Mouse (Mus musculus): ENCODE measurements around the gene Rpap3. TPM values are rescaled to one million over a fixed set of nuclear protein-coding genes. Genes with fewer than 3 reads are reported as not detected.

Rpap3 gene
- 10 to 100 TPM; 10.2 to 13.2 TPM for total RNA-seq (2021)
- long read RNA-seq, experiment 1, transcript Rpap3-201 (17 exons, 2,271 nt): major isoform, 30 of 31 reads
- long read RNA-seq, experiment 1, partial matches to known transcripts: 1 of 31 reads
- long read RNA-seq, experiment 1, other reads (novel, unspliced or antisense): 0 of 31 reads
- long read RNA-seq, experiment 2, transcript Rpap3-201 (17 exons, 2,271 nt): major isoform, 37 of 38 reads
- long read RNA-seq, experiment 2, partial matches to known transcripts: 1 of 38 reads
- long read RNA-seq, experiment 2, other reads (novel, unspliced or antisense): 0 of 38 reads

GRCm38 (mm10) chr15:97705211-97706050 lies at the start of gene Rpap3:
TSS of gene Rpap3 (minus strand) at chr15:97705825.
- peak; percentile 87 for DNase-seq

- DNase-seq: no peak
Measured at GRCm38 (mm10) chr15:97755361-97755760, 49.7 kb upstream of the Rpap3 start.

GRCm38 (mm10) chr15:97754476-97754875 lies 48.9 kb upstream of the Rpap3 start:
- DNase-seq: no peak

- DNase-seq: no peak
Measured at GRCm38 (mm10) chr15:97752491-97752890, 46.9 kb upstream of the Rpap3 start.

GRCm38 (mm10) chr15:97751676-97752075 lies 46.1 kb upstream of the Rpap3 start:
- DNase-seq: no peak

GRCm38 (mm10) chr15:97750697-97751096 lies 45.1 kb upstream of the Rpap3 start:
- peak; percentile 61 for DNase-seq

GRCm38 (mm10) chr15:97749841-97750240 lies 44.2 kb upstream of the Rpap3 start:
- DNase-seq: no peak

- no peak for DNase-seq
Measured at GRCm38 (mm10) chr15:97749397-97749796, 43.8 kb upstream of the Rpap3 start.

- no peak for DNase-seq
Measured at GRCm38 (mm10) chr15:97748964-97749363, 43.3 kb upstream of the Rpap3 start.

- no peak for DNase-seq
Measured at GRCm38 (mm10) chr15:97748309-97748708, 42.7 kb upstream of the Rpap3 start.

- no peak for DNase-seq
Measured at GRCm38 (mm10) chr15:97747486-97747885, 41.9 kb upstream of the Rpap3 start.

GRCm38 (mm10) chr15:97746748-97747147 lies 41.1 kb upstream of the Rpap3 start:
- DNase-seq: no peak

GRCm38 (mm10) chr15:97746278-97746677 lies 40.7 kb upstream of the Rpap3 start:
- no peak for DNase-seq

GRCm38 (mm10) chr15:97745331-97745730 lies 39.7 kb upstream of the Rpap3 start:
- DNase-seq: peak; percentile 51

GRCm38 (mm10) chr15:97744930-97745329 lies 39.3 kb upstream of the Rpap3 start:
- peak; percentile 42 for DNase-seq

GRCm38 (mm10) chr15:97743961-97744525 lies 38.4 kb upstream of the Rpap3 start:
- no peak for DNase-seq

- no peak for DNase-seq
Measured at GRCm38 (mm10) chr15:97743210-97743609, 37.6 kb upstream of the Rpap3 start.

GRCm38 (mm10) chr15:97742600-97742999 lies 37.0 kb upstream of the Rpap3 start:
- DNase-seq: no peak

- DNase-seq: no peak
Measured at GRCm38 (mm10) chr15:97742074-97742473, 36.4 kb upstream of the Rpap3 start.

GRCm38 (mm10) chr15:97741662-97742061 lies 36.0 kb upstream of the Rpap3 start:
- no peak for DNase-seq

- DNase-seq: no peak
Measured at GRCm38 (mm10) chr15:97740283-97740732, 34.7 kb upstream of the Rpap3 start.

- no peak for DNase-seq
Measured at GRCm38 (mm10) chr15:97738923-97739322, 33.3 kb upstream of the Rpap3 start.

GRCm38 (mm10) chr15:97731988-97732387 lies 26.4 kb upstream of the Rpap3 start:
- DNase-seq: no peak

Data from gastrocnemius, postnatal 10 days (tissue).